Mouse (Mus musculus) ovary, postnatal 14 days (tissue): ENCODE results near the gene Frmd5.

ENCODE experiments used
- DNase-seq: peaks from one replicate; pipeline ENCODE4 v3.0.0; 2022; ENCODE audit warnings: low spot score

The Frmd5 gene

GRCm38 (mm10) chr2:121761281-121761795 lies 45.5 kb downstream of the Frmd5 start:
- DNase-seq, result no peak

- no peak for DNase-seq
Observed at GRCm38 (mm10) chr2:121760646-121761045, 46.2 kb downstream of the Frmd5 start.

- DNase-seq, result no peak
Observed at GRCm38 (mm10) chr2:121758258-121758657, 48.6 kb downstream of the Frmd5 start.

- DNase-seq, result no peak
Observed at GRCm38 (mm10) chr2:121756336-121756735, 50.6 kb downstream of the Frmd5 start.

GRCm38 (mm10) chr2:121755056-121755455 lies 51.8 kb downstream of the Frmd5 start:
- DNase-seq, result no peak

GRCm38 (mm10) chr2:121750121-121750520 lies 56.8 kb downstream of the Frmd5 start:
- no peak for DNase-seq

GRCm38 (mm10) chr2:121741151-121741550 lies 65.7 kb downstream of the Frmd5 start:
- DNase-seq, result no peak

GRCm38 (mm10) chr2:121739410-121739809 lies 67.5 kb downstream of the Frmd5 start:
- no peak for DNase-seq

- no peak for DNase-seq
Observed at GRCm38 (mm10) chr2:121733426-121733825, 73.5 kb downstream of the Frmd5 start.

- no peak for DNase-seq
Observed at GRCm38 (mm10) chr2:121730486-121730885, 76.4 kb downstream of the Frmd5 start.

- no peak for DNase-seq
Observed at GRCm38 (mm10) chr2:121728907-121729575, 77.8 kb downstream of the Frmd5 start.

GRCm38 (mm10) chr2:121724866-121725265 lies 82.0 kb downstream of the Frmd5 start:
- DNase-seq, result no peak

- no peak for DNase-seq
Observed at GRCm38 (mm10) chr2:121723796-121724195, 83.1 kb downstream of the Frmd5 start.

GRCm38 (mm10) chr2:121719000-121719399 lies 87.9 kb downstream of the Frmd5 start:
- DNase-seq, result no peak

GRCm38 (mm10) chr2:121717133-121717532 lies 89.8 kb downstream of the Frmd5 start:
- DNase-seq, result no peak

GRCm38 (mm10) chr2:121713567-121713966 lies 93.3 kb downstream of the Frmd5 start:
- no peak for DNase-seq

GRCm38 (mm10) chr2:121711748-121712384 lies 95.0 kb downstream of the Frmd5 start:
- DNase-seq, result no peak

GRCm38 (mm10) chr2:121709096-121709495 lies 97.8 kb downstream of the Frmd5 start:
- DNase-seq, result no peak

- DNase-seq, result no peak
Observed at GRCm38 (mm10) chr2:121707461-121707860, 99.4 kb downstream of the Frmd5 start.

- DNase-seq, result no peak
Observed at GRCm38 (mm10) chr2:121705756-121706155, 101.1 kb downstream of the Frmd5 start.

- DNase-seq, result no peak
Observed at GRCm38 (mm10) chr2:121699331-121699730, 107.6 kb downstream of the Frmd5 start.

- DNase-seq, result no peak
Observed at GRCm38 (mm10) chr2:121695436-121695835, 111.5 kb downstream of the Frmd5 start.

GRCm38 (mm10) chr2:121688107-121688506 lies 118.8 kb downstream of the Frmd5 start:
- no peak for DNase-seq

GRCm38 (mm10) chr2:121683606-121684005 lies 123.3 kb downstream of the Frmd5 start:
- no peak for DNase-seq
